Mouse (Mus musculus) forebrain, embryonic 15.5 days (tissue): ENCODE results near the gene Gm17545. TPM values are rescaled to one million over a fixed set of nuclear protein-coding genes. Genes with fewer than 3 reads are reported as not detected.

ENCODE experiments used
- ATAC-seq: fragments of 200-750 bp; cut with Nextera tagmentation; replicated peaks from 2 replicates; pipeline ENCODE4 v1.8.0; 2017; ENCODE audit warnings: mild to moderate bottlenecking, moderate TSS enrichment, moderate library complexity
- H3K27ac ChIP-seq: fragments of 300-500 bp; sonication (generic); replicated peaks from 2 replicates; pipeline ENCODE4 v1.5.1; 2015; ENCODE audit warnings: mild to moderate bottlenecking, inconsistent platforms
- H3K27me3 ChIP-seq: fragments of 300-500 bp; sonication (generic); 2 replicates; pipeline ENCODE4 v1.6.1; 2015; ENCODE audit warnings: inconsistent platforms
- H3K36me3 ChIP-seq: fragments of 300-500 bp; sonication (generic); 2 replicates; pipeline ENCODE4 v1.6.1; 2015; ENCODE audit warnings: mild to moderate bottlenecking, inconsistent platforms
- H3K4me1 ChIP-seq: fragments of 300-500 bp; sonication (generic); 2 replicates; pipeline ENCODE4 v1.6.1; 2015; ENCODE audit warnings: inconsistent platforms
- H3K4me2 ChIP-seq: fragments of 300-500 bp; sonication (generic); replicated peaks from 2 replicates; pipeline ENCODE4 v1.6.1; 2015; ENCODE audit warnings: mild to moderate bottlenecking, inconsistent platforms
- H3K4me3 ChIP-seq: fragments of 300-500 bp; sonication (generic); 2 replicates; pipeline ENCODE4 v1.5.1; 2015; ENCODE audit warnings: mild to moderate bottlenecking, inconsistent platforms
- H3K9ac ChIP-seq: fragments of 300-500 bp; sonication (generic); replicated peaks from 2 replicates; pipeline ENCODE4 v1.6.1; 2015; ENCODE audit warnings: mild to moderate bottlenecking, inconsistent platforms
- H3K9me3 ChIP-seq: fragments of 300-500 bp; sonication (generic); 2 replicates; pipeline ENCODE4 v1.6.1; 2016; ENCODE audit warnings: inconsistent platforms
- WGBS: fragments of 180-500 bp; shearing (Covaris S2); methylation state at CpG from one replicate; pipeline ENCODE4 v1.1.7; 2015; ENCODE audit warnings: mixed read lengths; 5-methylcytosine and 5-hydroxymethylcytosine counted together
- polyA plus RNA-seq: library from polyadenylated mRNA; unstranded; fragments of >200 nt; fragmentation: Nextera tagmentation; extraction: Ambion mirVana; gene quantifications from 2 replicates; pipeline ENCODE4 v1.2.1, GENCODE M21; 2015

Gene Gm17545
- polyA plus RNA-seq, 1 experiment from 2014 or later: not detected

GRCm38 (mm10) chr9:22503581-22503980, 49.5 kb downstream of the Gm17545 start:
- peaks cover 10% of the 10 kb centered on the region for H3K4me1 ChIP-seq
- H3K27ac ChIP-seq: no peak overlapping the region
- H3K9me3 ChIP-seq: no peaks in the 10 kb centered on the region
- H3K9ac ChIP-seq: no peak overlapping the region
- ATAC-seq: no peak
- H3K36me3 ChIP-seq: no peaks in the 10 kb centered on the region; the same call in 1 of the 2 replicates
- no peak overlapping the region for H3K4me3 ChIP-seq
- 75% methylated on average over 5 of the region's 5 CpGs for WGBS
- no peaks in the 10 kb centered on the region for H3K27me3 ChIP-seq
- no peak overlapping the region for H3K4me2 ChIP-seq

- ATAC-seq: no peak
- WGBS: 92% methylated on average over 2 of the region's 2 CpGs
- no peak overlapping the region for H3K27ac ChIP-seq
Observed at GRCm38 (mm10) chr9:22505574-22505973, 51.5 kb downstream of the Gm17545 start.

More at GRCm38 (mm10) chr9:22505574-22505973, 51.5 kb downstream of the Gm17545 start:
- Histone ChIP-seq H3K27me3 (no peaks in the 10 kb centered on the region), H3K36me3 (no peaks in the 10 kb centered on the region), H3K4me3 (no peak overlapping the region), H3K9me3 (no peaks in the 10 kb centered on the region), H3K4me2 (no peak overlapping the region), H3K9ac (no peak overlapping the region), H3K4me1 (peaks cover 10% of the 10 kb centered on the region)

Other genes starting within 250 kb of the Gm17545 start
- gene Zfp809, start 228.6 kb upstream of the Gm17545 start, polyA plus RNA-seq: 10.3 TPM in 2 replicates
- 11.3 and 12.4 TPM in 2 replicates for gene Zfp599, start 194.4 kb upstream of the Gm17545 start, polyA plus RNA-seq
- gene Zfp810, start 146.6 kb upstream of the Gm17545 start, polyA plus RNA-seq: 36.2 and 36.8 TPM in 2 replicates
- gene Anln, start 65.1 kb upstream of the Gm17545 start, polyA plus RNA-seq: 12.0 and 12.1 TPM in 2 replicates
- gene 9530077C05Rik, start 42.8 kb upstream of the Gm17545 start, polyA plus RNA-seq: 10.9 and 13.1 TPM in 2 replicates
- 70.1 and 71.5 TPM in 2 replicates for gene Rp9, start 15.5 kb downstream of the Gm17545 start, polyA plus RNA-seq
- 17.5 and 20.8 TPM in 2 replicates for gene Bbs9, start 21.4 kb downstream of the Gm17545 start, polyA plus RNA-seq